Mouse (Mus musculus): Measurements from ENCODE around the gene Midn.

Midn gene

DNA sequence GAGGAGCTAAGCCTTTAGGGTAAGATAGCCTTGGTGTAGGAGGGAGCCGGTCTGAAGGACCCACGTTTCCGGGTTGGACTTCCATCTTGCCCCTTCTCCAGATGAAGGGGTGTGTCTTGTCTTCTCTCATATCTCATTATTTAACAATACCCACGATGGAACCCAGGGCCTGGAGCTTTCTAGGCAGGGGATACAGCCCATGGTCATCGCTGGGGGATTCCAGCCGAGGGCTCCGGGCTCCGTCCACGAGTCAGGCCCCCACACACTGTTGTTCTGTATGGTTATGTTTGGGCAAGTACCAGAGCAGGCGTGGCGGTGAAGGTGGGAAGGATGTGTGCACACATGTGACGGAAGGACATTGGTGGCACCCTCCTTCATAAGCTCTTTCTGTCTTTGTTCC is 3.9 kb upstream of the Midn start:
- no peak for DNase-seq (ENCODE audit: low spot score)

DNA sequence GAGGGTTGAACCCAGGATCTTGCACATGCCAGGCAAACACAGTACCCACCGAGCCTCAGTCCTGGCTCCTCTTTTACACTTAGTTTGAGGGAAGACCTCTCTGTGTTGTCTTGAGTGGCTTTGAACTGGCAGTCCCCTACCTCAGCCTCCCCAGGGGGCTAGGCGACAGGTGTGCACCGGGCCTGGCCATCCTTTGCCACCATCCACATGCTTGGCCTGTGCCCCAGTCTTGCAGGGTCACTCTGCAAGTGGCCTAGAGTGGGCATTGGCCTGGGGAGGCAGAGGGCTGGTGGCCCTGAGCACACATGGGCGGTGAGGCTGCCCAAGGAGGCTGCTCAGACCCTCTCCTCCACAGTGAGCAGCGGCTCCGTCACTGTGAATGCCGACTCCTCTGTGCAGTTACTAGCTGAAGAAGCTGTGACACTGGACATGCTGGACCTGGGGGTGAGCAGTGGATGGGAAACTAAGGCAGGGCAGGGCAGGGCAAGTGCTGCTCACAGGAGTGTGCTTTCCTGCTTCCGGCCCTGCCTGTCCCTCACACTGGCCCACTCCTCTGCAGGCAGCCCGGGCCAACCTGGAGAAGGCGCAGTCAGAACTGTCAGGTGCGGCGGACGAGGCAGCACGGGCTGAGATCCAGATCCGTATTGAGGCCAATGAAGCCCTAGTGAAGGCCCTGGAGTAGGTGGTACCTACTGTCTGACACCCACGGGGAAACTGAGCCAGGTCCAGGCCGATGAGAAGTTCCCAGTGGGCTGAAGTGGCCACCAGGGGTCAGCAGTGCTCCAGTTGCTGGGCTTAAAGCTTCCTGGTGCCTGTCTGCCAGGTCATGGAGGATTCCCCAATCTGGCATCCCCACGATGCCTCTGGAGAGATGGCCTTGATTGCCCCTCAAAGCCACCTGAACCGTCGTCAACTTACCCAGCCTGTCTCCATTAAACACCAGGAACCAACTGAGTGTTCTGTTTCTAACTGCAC is 2.9 kb upstream of the Midn start:
- DNase-seq (ENCODE audit: low spot score), result no peak

DNA sequence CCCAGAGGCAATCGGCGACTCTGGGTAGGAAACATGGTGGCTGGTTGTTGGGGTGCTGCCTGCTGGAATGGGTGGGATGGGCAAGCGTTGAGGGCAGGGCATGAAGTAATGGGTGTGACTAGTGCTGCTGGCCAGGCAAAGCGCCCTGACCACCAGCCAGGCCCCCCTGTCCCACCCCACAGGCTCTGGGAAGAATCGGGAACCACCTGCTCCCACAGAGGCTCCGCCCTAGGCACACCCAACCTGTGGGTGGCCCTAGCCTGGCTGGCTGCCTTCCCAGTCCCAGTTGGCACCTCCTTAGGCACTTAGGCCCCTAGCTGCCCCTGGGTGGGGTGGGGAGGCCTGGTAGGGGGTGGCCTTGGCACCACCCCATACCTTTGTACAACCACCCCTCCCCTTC is 2.2 kb upstream of the Midn start:
- no peak for DNase-seq (ENCODE audit: low spot score)

DNA sequence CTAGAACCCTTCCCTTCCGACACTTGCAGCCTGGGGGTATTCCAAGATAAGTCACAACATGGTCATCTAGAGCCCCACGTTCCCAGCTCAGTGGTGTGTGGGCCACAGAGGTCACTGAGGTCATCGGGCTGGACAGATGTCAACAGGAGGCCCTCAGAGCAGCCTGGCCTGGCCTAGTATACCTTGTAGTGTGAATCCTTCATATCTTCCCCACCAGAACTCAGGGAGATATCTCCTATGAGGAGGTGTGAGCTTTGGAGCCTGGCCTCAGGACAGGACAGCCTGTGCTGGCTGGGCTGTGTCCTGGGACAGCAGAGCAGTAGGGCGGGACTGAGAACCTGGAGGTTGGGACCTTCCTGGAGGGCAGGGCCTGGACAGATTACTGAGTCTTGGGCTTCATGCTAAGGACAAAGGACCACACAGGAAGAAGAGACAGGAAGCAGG is 1.5 kb upstream of the Midn start:
- DNase-seq (ENCODE audit: low spot score), result no peak

DNA sequence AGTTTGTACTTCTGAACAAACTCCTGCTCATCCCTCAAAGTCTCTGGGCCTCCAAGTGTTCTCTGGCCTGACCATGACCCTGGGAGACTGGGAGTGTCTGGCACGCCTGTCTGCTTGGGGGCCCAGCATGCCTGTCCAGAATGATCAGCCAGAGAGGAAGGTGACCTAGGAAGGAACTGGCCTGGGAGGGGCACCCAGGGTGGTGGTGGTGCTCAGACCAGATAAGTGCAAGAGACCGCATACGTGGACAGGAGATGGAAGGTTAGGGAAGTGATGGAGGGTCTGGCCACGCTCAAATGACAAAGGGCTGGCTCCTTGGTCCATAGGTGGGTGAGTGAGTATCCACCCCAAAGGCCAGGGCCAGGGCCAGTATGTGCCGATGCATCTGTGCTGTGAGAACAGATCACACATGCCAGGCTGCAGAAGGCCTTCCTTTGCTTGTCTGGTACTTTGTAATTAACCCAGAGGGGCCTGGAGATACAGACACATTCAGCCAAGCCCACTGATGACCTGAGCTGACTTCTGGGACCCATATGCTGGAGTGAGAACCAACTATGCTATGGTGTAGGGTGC is 840 bp upstream of the Midn start:
- DNase-seq (ENCODE audit: low spot score), result no peak

DNA sequence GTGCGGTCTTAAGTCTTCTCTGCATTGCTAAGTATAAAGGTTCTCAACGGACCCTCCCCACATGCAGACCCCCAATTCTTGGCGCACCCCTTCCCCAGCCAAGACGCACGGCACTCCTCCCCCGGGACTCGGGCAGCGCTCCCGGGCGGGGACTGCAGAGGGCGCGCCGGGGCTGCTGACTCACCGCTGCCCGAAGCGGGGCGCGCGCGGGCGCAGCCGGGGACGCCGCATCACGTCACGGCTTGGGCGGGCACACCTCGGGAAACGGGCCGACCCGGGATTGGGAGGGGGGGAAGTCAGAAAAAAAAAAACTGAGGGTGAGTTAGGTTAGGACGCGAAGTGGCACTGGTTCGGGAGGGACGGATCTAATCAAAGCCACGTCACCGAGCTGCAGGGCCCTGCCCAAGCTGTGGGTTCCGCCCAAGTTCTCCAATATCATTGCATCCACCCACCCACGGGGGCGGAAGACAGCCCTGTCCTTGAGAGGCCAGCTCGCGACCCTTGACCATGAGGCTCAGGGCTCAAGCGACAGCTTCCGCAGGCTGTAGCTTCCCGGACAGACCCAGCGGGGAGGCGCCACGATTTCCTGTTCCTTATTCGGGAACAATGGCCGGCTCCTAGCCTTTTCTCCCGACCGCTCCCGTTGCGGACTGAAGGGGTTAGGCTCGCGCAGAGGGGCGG is 678 bp downstream of the Midn start:
- peak; percentile 84 for DNase-seq (ENCODE audit: low spot score)

DNA sequence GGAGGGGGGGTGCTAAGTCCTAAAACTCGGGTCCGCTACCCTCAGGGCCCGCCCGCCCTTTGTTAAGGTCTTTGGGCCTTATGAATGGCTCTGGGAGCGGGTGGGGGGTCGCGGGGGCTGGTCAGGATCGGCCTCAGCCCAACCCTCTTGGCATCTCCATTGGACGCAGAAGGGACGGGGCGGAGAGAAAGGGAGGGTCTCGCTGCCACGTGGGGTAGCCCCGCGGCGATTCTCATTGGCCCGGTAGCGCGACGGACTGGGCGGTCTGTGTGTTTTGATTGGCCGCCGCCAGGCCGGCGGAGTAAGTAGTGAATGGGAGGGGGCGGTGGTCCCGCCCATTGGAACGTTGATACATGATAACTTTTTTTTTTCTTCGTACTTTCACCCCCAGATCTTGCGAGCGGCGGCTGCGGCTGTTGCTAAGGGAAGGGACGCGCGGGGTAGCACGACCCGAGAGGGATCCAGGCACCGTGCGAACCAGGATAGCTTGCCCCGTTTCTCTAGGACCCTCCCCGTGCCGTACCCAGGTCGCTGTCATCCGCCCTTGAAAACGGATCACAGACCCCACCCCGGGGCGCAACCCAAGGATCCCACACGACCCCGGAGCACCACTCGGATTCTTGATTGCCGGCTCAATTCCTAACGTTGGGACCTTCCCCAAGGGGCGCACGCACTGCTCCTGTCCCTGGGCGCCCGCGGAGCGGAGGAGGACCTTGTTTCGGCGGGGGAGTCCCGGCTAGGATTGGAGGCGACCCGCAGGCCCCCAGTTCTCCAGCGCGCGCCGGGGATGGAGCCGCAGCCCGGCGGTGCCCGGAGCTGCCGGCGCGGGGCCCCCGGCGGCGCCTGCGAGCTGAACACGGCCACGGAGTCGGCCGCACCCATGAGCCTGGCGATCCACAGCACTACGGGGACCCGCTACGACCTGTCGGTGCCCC is 1.5 kb downstream of the Midn start:
- DNase-seq (ENCODE audit: low spot score), result peak; percentile 94

DNA sequence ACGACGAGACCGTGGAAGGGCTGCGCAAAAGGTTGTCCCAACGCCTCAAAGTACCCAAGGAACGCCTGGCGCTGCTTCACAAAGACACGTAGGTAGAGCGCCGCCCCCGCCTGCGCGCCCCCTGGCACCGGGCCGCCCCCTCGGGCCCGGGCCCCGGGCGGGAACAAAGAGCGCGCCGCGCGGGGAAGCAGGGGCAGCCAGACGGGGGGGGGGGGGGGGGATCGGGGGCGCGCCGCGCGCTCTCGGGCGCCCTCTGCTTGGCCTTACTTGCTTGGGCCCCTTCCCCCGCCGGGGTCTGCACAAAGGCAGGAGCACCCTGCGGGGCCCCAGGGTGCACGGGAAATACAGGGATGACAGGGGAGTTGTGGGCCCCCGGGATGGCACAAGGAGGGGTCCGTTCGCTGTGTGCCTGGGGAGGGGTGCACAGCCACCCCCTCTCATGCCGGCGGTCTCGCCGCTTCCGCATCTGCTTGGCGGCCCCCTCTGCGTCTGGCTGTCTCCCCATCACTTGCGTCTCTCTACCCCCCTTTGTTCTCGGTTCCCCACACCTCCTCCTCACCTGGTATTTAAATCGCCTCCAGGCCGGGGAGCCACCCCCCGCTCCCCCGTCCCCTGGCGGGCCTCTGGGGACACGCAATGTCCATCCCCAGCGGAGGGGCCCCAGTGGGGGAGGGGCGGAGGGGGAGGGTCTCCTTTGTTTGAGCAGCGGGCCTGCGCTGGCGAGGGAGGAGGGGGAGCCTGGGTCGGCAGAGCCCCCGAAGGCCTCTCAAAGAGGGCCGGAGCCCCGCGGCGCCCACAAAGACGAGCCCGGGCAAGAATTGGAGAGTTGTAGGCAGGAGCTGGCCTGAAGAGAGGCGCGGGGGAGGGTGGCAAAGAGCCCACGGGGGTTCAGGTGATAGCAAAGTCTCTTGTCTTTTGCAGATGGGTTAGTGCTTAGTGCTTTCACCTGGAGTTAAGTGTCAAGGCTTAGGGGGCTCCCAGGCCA is 2.4 kb downstream of the Midn start:
- no peak for DNase-seq (ENCODE audit: low spot score)

DNA sequence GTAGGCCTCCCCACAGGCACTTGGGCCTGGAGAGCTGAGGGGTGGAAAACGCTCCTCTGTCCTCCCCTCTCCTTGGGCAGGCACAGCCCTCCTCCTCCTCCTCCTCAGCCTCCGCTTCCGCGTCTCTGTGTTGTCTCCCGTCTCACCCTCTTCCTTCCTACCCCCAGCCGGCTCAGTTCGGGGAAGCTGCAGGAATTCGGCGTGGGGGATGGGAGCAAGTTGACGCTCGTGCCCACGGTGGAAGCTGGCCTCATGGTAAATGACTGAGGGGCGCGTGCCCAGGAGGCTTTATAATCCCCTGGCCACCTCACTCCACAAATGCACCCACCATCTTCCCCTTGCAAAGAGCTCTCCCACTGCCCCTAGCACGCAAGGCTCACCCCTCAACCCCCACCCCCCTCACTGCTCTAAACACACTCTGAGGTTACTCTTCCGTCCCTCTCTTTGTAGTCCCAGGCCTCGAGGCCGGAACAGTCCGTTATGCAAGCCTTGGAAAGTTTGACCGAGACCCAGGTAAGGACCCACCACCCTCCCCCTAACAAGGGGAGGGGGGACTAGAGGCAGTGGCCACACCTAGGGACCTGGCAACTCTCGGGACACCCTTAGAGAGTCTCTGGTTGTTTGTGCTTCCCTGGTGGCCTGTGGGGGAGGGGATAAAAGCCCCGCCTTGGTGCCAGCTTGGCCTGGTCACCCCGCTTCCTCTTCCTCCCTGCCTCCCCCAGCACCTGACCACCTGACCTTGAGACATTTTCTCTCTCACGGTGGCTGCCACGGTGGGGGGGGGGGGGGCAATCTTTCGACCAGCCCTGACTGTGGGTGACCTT is 3.4 kb downstream of the Midn start:
- DNase-seq (ENCODE audit: low spot score), result no peak

DNA sequence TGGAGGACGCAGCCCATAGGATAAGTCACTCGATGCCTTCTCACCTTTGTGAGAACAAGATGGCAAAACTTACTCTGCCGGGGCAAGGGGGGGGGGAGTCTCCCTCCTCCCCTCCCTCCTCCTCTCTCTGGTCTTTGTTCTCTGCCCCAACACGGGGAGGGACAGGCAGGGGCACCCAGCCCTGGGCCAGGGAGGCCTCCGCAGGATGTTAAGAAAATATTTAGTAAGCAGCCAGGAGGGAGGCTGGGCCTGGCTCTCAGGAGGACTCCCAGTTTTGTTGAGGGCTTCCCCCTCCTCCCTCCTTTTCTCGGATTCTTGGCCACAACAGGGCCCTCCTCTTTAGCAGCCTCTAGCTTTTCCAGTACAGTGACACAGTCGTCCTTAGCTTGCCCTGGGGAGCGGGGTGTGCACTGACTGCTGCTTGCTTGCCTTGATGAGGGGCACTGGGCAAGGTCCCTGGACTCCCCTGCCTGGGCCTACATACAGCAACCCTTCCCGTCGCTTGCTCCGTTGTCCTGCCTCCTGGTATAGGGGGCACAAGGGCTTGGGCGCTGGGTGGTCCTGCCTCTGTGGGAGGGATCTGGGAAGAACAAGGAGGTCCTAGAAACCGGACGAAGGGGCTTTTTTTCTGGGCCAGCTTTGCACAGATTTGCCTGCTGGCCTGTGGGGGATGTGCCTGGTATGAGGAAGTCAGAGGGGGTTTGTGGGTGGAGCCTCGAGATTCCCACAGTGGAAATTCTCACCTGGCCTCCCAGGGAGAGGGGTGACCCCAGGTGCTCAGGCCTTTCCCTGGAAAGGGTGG is 4.2 kb downstream of the Midn start:
- DNase-seq (ENCODE audit: low spot score), result no peak

DNA sequence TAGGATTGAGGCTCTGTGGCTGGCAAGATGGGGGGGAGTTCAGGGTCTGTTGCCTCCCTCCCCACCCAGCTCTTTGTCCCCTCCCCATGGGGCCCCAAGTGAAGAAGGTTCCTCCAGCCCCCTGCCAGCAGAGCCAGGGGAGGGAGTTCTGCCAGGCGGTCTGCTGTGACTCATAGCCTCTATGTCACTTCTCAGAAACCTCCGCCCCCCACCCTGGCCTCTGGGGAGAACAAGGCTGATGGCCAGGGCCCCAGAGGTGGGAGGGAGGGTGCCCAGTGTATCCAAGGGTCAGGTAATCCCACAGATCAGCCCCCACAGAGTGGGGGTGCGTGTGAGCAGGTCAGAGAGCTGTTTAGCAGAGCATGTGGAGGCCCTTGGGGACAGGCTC is 4.8 kb downstream of the Midn start:
- no peak for DNase-seq (ENCODE audit: low spot score)

DNA sequence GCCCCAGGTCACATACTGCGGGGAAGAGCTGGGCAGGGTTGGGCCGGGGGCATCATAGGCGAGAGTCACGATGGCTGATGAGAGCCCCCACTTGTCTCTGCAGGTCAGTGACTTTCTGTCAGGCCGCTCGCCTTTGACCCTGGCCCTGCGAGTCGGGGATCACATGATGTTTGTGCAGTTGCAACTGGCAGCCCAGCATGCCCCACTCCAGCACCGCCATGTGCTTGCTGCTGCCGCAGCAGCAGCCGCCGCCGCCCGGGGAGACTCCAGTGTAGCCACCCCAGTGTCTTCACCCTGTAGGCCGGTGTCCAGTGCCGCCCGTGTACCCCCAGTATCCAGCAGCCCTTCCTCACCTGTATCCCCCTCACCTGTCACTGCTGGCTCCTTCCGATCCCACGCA is 5.6 kb downstream of the Midn start:
- DNase-seq (ENCODE audit: low spot score), result no peak

DNA sequence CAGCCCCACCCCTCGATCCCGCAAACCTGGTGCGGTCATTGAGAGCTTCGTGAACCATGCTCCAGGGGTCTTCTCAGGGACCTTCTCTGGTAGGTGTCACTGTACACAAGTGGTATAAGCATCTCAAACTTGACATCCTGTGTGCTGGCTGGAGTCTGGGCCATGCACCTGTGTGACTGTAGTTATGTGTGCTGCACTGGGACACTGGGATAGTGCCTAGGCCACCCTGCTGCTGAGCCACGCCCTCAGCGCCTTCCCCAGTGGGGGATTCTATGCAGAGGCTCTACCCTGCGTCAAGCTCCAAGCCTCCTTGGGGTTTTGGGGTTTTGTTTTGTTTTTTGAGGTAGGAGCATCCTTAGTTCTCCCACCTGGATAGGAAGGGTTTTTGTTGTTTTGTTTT is 6.3 kb downstream of the Midn start:
- no peak for DNase-seq (ENCODE audit: low spot score)

DNA sequence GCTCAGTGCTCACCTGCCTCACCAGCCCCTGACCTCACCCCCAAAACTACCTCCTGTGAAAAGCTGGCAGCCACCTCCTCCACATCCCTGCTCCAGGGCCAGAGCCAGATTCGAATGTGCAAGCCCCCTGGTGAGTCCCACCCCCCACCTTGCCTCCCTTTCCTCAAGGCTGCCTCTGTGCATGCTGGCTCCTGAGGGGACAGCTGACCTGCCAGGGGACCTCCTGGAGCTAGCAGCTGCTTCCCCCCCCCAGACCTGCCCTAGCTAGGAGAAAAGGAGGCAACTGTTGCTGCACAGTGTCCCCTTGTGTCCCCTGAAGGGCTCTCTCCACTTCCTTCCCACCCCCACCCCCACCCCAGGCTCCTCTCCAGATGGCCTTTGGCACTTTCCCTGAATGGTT is 7.2 kb downstream of the Midn start:
- no peak for DNase-seq (ENCODE audit: low spot score)

DNA sequence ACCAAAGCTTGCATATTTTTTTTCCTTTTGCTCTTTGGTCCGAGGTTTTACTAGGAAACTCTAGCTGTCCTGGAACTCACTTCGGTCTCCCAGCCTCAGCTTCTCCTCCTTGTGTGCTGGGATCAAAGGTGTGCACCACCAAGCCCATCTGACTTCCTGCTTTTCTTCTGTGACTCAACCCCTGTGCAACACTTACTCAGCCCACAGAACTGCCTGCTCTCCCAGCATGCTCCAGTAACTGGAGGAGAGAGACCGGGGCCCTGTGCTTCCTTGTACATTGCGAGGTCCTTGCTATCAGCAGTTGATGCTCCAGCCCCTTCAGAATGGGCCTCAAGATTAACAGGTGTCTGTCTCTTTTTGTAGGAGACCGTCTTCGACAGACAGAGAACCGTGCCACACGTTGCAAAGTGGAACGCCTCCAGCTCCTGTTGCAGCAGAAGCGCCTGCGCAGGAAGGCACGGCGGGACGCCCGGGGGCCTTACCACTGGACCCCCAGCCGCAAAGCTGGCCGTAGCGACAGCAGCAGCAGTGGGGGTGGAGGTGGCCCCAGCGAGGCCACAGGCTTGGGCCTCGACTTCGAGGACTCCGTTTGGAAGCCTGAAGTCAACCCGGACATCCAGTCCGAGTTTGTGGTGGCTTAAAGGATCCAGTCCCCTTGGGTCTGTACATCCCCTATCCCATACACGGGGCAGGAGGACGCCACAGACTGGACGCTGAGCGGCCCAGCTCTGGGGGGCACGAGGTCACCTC is 8.1 kb downstream of the Midn start:
- DNase-seq (ENCODE audit: low spot score), result no peak

DNA sequence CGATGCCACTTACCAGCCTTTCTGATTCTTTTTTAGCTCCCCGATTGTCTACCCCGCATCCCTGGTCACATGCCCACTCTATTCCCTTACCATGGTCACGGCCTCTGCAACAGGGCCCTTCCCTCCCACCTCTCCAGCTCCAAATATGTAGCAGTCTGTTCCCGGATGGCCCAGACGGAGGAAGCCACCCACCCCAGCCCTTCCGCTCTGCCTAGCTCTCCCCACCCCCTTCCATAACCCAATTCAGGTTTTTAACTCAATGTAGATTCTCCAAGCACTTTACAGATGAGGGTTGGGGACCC is 8.6 kb downstream of the Midn start:
- DNase-seq (ENCODE audit: low spot score), result no peak

DNA sequence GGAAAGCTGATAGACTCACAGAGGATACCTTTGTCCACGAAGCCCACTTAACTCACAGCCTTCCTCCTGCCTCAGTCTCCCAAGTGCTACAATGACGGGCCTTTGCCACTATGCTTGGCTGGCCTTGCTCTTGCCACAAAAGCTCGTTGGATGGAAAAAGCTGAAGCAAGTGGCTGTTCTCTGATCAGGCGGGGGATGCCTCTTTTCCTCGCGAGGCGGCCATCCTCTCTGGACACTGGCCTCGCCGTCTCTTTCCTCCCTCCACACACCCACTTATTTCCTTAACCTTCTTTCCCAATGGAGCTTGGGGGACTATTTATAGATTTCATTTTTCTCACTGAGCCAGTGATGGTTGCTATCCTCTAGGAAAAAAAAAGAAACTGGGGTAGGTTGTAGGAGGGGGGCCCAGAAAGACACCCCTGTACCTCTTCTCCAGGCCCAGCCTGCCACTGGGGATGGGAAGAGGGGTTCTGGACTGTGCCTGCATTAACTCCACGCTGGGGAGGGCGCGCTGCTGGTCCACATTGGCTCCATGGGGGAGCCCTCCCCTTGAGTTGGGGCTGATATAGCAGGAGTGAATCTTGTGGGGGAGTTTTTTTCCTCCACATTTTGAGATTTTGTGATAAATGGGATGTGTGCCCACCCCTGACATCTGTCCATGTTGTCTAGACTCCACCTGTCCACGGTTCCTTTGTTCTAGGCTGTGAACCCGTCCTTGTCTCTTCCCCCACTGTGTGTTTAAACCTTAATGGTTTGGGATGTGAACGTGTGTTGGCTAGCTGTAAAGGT is 9.3 kb downstream of the Midn start:
- DNase-seq (ENCODE audit: low spot score), result no peak

Measured in c-Kit-positive CD71-positive TER-119-positive erythroid progenitor cells, embryonic 14.5 days (primary cell).